In the genomic region with DNA sequence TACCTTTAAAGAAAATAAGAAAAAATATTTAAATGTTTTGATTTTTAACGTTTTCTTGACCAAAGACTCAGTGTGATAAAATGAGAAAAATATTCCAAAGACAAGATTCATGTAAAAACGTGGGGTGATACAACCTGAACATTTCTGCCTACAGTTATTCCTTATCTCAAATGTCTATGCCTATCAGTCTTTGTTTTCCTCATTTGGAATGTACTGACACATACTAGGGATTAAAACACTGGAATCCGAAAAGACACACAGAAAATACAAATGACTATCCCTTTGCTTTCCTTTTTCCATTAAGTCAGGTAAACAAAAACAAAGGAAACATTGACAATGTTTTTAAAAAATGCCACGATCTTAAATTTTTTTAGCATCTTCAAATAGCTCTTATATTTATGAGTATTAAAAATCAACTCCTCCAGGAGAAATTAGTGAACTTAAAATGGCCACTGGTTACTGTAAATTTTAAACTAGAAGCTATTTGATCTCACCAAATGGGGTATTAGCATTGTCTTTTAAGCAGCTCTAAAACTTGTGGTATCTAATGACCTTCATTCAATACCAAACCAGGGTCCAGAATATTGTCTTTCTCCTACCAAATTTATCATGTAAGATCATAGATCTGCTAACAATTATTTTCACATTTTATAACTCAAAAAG, we compare ENCODE assay signal across 8 mouse cellular contexts. TPM values are rescaled to one million over a fixed set of nuclear protein-coding genes. Genes with fewer than 3 reads are reported as not detected.
A peak's percentile ranks its signal among the peaks of the same experiment; 100 is the strongest.
DNase-seq lines count a peak whose midpoint lies in the region; ATAC-seq and TF ChIP-seq lines count a peak whose summit lies in the region.

No protein-coding gene starts in this region.

- no peak for TF ChIP-seq CTCF in heart, postnatal 0 days (IDR thresholded peaks at IDR 0.05; ENCODE audit: low read depth)
- TF ChIP-seq CTCF in MEL (IDR thresholded peaks at IDR 0.05 in 2 of 3, conservative IDR thresholded peaks at IDR 0.05 in 1 of 3; ENCODE audit: control insufficient read depth in 1 of 3, insufficient read depth in 1 of 3, low read depth in 2 of 3, low read length in 3 of 3, poor library complexity in 1 of 3, severe bottlenecking in 1 of 3), result no peak

- ATAC-seq in heart, postnatal 0 days (ENCODE audit: insufficient read depth, low read depth), result no peak
- no peak for ATAC-seq in midbrain, embryonic 12.5 days (ENCODE audit: low FRiP score, low read depth)

- peak; percentile 63 for DNase-seq in heart, postnatal 0 days (ENCODE audit: low spot score)
- no peak for DNase-seq in heart, postnatal 25 days (ENCODE audit: low spot score)
- peak; percentile 53 for DNase-seq in MEL (ENCODE audit: low read depth, low spot score)
- no peak for DNase-seq in hindbrain, embryonic 10.5 days (ENCODE audit: low spot score)
- DNase-seq in ovary, postnatal 10 days (ENCODE audit: low spot score), result no peak
- no peak for DNase-seq in frontal cortex, postnatal 10 days (ENCODE audit: low spot score in 2 of 2)
- no peak for DNase-seq in left cerebral cortex, postnatal 14 days (ENCODE audit: low spot score in 2 of 2)

- peak overlapping the region; percentile 63 for H3K4me2 ChIP-seq in heart, postnatal 0 days (ENCODE audit: low read depth, low read length)
- H3K4me2 ChIP-seq in midbrain, embryonic 12.5 days (replicated peaks), result peak overlapping the region; percentile 57

- no peaks in the 10 kb centered on the region for H3K9me3 ChIP-seq in heart, postnatal 0 days (replicated peaks; ENCODE audit: control insufficient read depth, low read length)
- H3K9me3 ChIP-seq in MEL (replicated peaks; ENCODE audit: insufficient read depth, low read length), result no peaks in the 10 kb centered on the region
- no peaks in the 10 kb centered on the region for H3K9me3 ChIP-seq in hindbrain, embryonic 10.5 days
- H3K9me3 ChIP-seq in midbrain, embryonic 12.5 days, result no peaks in the 10 kb centered on the region

- WGBS in heart, postnatal 0 days, result 3% methylated on average over 4 of the region's 4 CpGs
- 35% methylated on average over 4 of the region's 4 CpGs for WGBS in hindbrain, embryonic 10.5 days
- WGBS in midbrain, embryonic 12.5 days, result 18% methylated on average over 4 of the region's 4 CpGs

- TF ChIP-seq RAD21 in MEL (IDR thresholded peaks at IDR 0.05; ENCODE audit: low read depth, low read length), result no peak

- H3K27me3 ChIP-seq in heart, postnatal 0 days (ENCODE audit: control insufficient read depth, insufficient read depth, low read length), result no peaks in the 10 kb centered on the region
- no peaks in the 10 kb centered on the region for H3K27me3 ChIP-seq in MEL (ENCODE audit: control insufficient read depth in 1 of 2, insufficient read depth in 2 of 2, low read length in 2 of 2)
- H3K27me3 ChIP-seq in hindbrain, embryonic 10.5 days (ENCODE audit: insufficient read depth, poor library complexity, severe bottlenecking), result no peaks in the 10 kb centered on the region
- no peaks in the 10 kb centered on the region for H3K27me3 ChIP-seq in midbrain, embryonic 12.5 days

- TF ChIP-seq EP300 in heart, postnatal 0 days (IDR thresholded peaks at IDR 0.05; ENCODE audit: low read depth), result no peak
- peak; percentile 58 to 64; a peak in 2 of 4 replicates for TF ChIP-seq EP300 in MEL (IDR thresholded peaks at IDR 0.05; ENCODE audit: low read depth in 1 of 2, low read length in 2 of 2)

- peak overlapping the region; percentile 100 for H3K9ac ChIP-seq in heart, postnatal 0 days (replicated peaks; ENCODE audit: low read depth, low read length)
- H3K9ac ChIP-seq in MEL (ENCODE audit: control insufficient read depth, low read depth, low read length, poor library complexity, severe bottlenecking), result peak overlapping the region; percentile 99
- H3K9ac ChIP-seq in midbrain, embryonic 12.5 days (replicated peaks), result peak overlapping the region; percentile 100

- TF ChIP-seq POLR2A in MEL (IDR thresholded peaks at IDR 0.05; ENCODE audit: control insufficient read depth in 1 of 2, insufficient read depth in 1 of 2, low read depth in 1 of 2, low read length in 2 of 2, poor library complexity in 1 of 2), result no peak

- intact Hi-C loops in heart, postnatal 25 days (cut with DNase I), result loop anchor here (1.0 to 2.0 kb wide), 2 partner anchors 15 to 39 kb away; a partner anchor contains a TSS
- intact Hi-C loops in left cerebral cortex, postnatal 14 days (cut with DNase I), result loop anchor here (2.0 kb wide), 1 partner anchor 15 kb away; a partner anchor contains a TSS

- H3K27ac ChIP-seq in heart, postnatal 0 days (ENCODE audit: low read depth), result peak overlapping the region; percentile 100
- no peak overlapping the region for H3K27ac ChIP-seq in MEL (ENCODE audit: control insufficient read depth, low read depth, low read length)
- H3K27ac ChIP-seq in hindbrain, embryonic 10.5 days, result peak overlapping the region; percentile 100
- H3K27ac ChIP-seq in midbrain, embryonic 12.5 days (replicated peaks), result no peak overlapping the region

- peaks cover 12% of the 10 kb centered on the region for H3K4me1 ChIP-seq in heart, postnatal 0 days (ENCODE audit: control insufficient read depth, insufficient read depth)
- H3K4me1 ChIP-seq in MEL (ENCODE audit: control insufficient read depth in 1 of 2, insufficient read depth in 2 of 2, low read length in 2 of 2), result peaks cover 17 to 31% of the 10 kb centered on the region in 2 experiments
- peaks cover 30% of the 10 kb centered on the region for H3K4me1 ChIP-seq in hindbrain, embryonic 10.5 days (replicated peaks)
- H3K4me1 ChIP-seq in midbrain, embryonic 12.5 days, result peaks cover 12% of the 10 kb centered on the region

- peaks cover 39% of the 10 kb centered on the region for H3K79me2 ChIP-seq in MEL (ENCODE audit: control insufficient read depth, insufficient read depth, low read length, poor library complexity)

- peaks cover 7% of the 10 kb centered on the region; the same call in 1 of the 2 replicates for H3K36me3 ChIP-seq in heart, postnatal 0 days (replicated peaks; ENCODE audit: control insufficient read depth, insufficient read depth, low read length)
- H3K36me3 ChIP-seq in MEL (ENCODE audit: control insufficient read depth in 1 of 2, insufficient read depth in 2 of 2, low read length in 2 of 2), result peaks cover 41 to 47% of the 10 kb centered on the region in 2 experiments
- H3K36me3 ChIP-seq in hindbrain, embryonic 10.5 days, result peaks cover 45% of the 10 kb centered on the region
- peaks cover 7% of the 10 kb centered on the region; the same call in 1 of the 2 replicates for H3K36me3 ChIP-seq in midbrain, embryonic 12.5 days

- peak overlapping the region; percentile 100 for H3K4me3 ChIP-seq in heart, postnatal 0 days (ENCODE audit: low read depth, low read length)
- peak overlapping the region in 1 of 2 experiments; percentile 100; a peak in 2 of 4 replicates for H3K4me3 ChIP-seq in MEL (ENCODE audit: control insufficient read depth in 1 of 2, insufficient read depth in 1 of 2, low read depth in 2 of 2, low read length in 2 of 2)
- peak overlapping the region; percentile 97 for H3K4me3 ChIP-seq in hindbrain, embryonic 10.5 days
- H3K4me3 ChIP-seq in midbrain, embryonic 12.5 days, result peak overlapping the region; percentile 98

TF ChIP-seq in MEL, 35 proteins besides CTCF, POLR2A, EP300 and RAD21:
- TF ChIP-seq HCFC1 (IDR thresholded peaks at IDR 0.05; ENCODE audit: low read depth, low read length) (0 out of 2 replicates have a peak, but pooled peaks have one; percentile 17), GATA1 (IDR thresholded peaks at IDR 0.05; ENCODE audit: low read depth, low read length) (peak; percentile 66; the same call in 1 of the 2 replicates), MYC (IDR thresholded peaks at IDR 0.05; ENCODE audit: low read depth, low read length) (peak; percentile 57; the same call in 1 of the 2 replicates), MEF2A (IDR thresholded peaks at IDR 0.05; ENCODE audit: extremely low read depth, insufficient replicate concordance, low read depth, low read length, poor library complexity, severe bottlenecking) (no peak), GABPA (IDR thresholded peaks at IDR 0.05; ENCODE audit: low read depth, low read length) (no peak), MXI1 (IDR thresholded peaks at IDR 0.05; ENCODE audit: low read depth, low read length) (peak; percentile 65), ZKSCAN1 (IDR thresholded peaks at IDR 0.05; ENCODE audit: low read depth, low read length) (peak; percentile 60), ETS1 (IDR thresholded peaks at IDR 0.05; ENCODE audit: low read depth, low read length) (peak; percentile 45; the same call in 1 of the 2 replicates), MYB (IDR thresholded peaks at IDR 0.05; ENCODE audit: low read depth, low read length) (0 out of 2 replicates have a peak, but pooled peaks have one; percentile 40), USF1 (IDR thresholded peaks at IDR 0.05; ENCODE audit: low read depth, low read length) (no peak), TCF12 (IDR thresholded peaks at IDR 0.05; ENCODE audit: low read depth, low read length) (0 out of 2 replicates have a peak, but pooled peaks have one; percentile 12), NELFE (IDR thresholded peaks at IDR 0.05; ENCODE audit: low read depth, low read length) (no peak), ZC3H11A (IDR thresholded peaks at IDR 0.05; ENCODE audit: low read depth, low read length) (peak; percentile 21; the same call in 1 of the 2 replicates), SIN3A (IDR thresholded peaks at IDR 0.05; ENCODE audit: low read length) (peak; percentile 77), ZMIZ1 (IDR thresholded peaks at IDR 0.05; ENCODE audit: low read depth, low read length) (0 out of 2 replicates have a peak, but pooled peaks have one; percentile 25)

RNA-seq across cellular contexts. Expression of a gene that starts 14.4 kb away (rescaled TPM):
- total RNA-seq in heart, postnatal 0 days (2014; rRNA removed; ENCODE audit: low replicate concordance), result 43.0 and 65.5 TPM in 2 replicates
- 31.1 and 32.2 TPM in 2 replicates for polyA plus RNA-seq in heart, postnatal 0 days (2015; fragmentation: Nextera tagmentation; extraction: Ambion mirVana)
- total RNA-seq in heart, postnatal 25 days (2021), result 10 to 100 TPM; 40.4 to 41.2 TPM
- 9.9 and 16.9 TPM in 2 replicates for total RNA-seq in MEL (2012; rRNA removed)
- polyA plus RNA-seq in MEL (2012; ENCODE audit: insufficient read depth in 1 of 2, insufficient read length in 2 of 2, low read depth in 1 of 2, low replicate concordance in 2 of 2, missing spikeins in 1 of 2), result 100 to 1,000 TPM in 1 of 2 experiments, 10 to 100 TPM in 1; 21.4 to 275 TPM
- 37.1 and 38.9 TPM in 2 replicates for polyA plus RNA-seq in hindbrain, embryonic 10.5 days (2016; fragmentation: Nextera tagmentation; extraction: Ambion mirVana)
- 54.8 and 61.4 TPM in 2 replicates for polyA plus RNA-seq in midbrain, embryonic 12.5 days (2016; fragmentation: Nextera tagmentation; extraction: Ambion mirVana)
- total RNA-seq in left cerebral cortex, postnatal 14 days (2021), result 10 to 100 TPM; 39.0 to 43.9 TPM

Comparison
In these comparisons a context has a peak if more than half of its experiments do, and no peak if none do; other contexts are left out.
1. DNase-seq: peak in heart, postnatal 0 days (single experiment) and MEL (single experiment); none in heart, postnatal 25 days (single experiment), hindbrain, embryonic 10.5 days (single experiment), ovary, postnatal 10 days (single experiment), frontal cortex, postnatal 10 days (0 of 2) and left cerebral cortex, postnatal 14 days (0 of 2).
2. H3K27ac ChIP-seq: peak in heart, postnatal 0 days (single experiment) and hindbrain, embryonic 10.5 days (single experiment); none in MEL (single experiment) and midbrain, embryonic 12.5 days (single experiment).
3. Peak in every context shown above with its lines, with median percentiles within 50 percentile points of each other: H3K9ac ChIP-seq.